Mouse (Mus musculus) brain, adult 10 weeks (tissue): ENCODE results near the gene Ifi47. TPM values are rescaled to one million over a fixed set of nuclear protein-coding genes. Genes with fewer than 3 reads are reported as not detected.

Experiments used
- polyA plus RNA-seq: library from polyadenylated mRNA; stranded (reverse); fragments of 350-450 nt; fragmentation: Illumina TruSeq; extraction: RNeasy Lipid Tissue Mini Kit (QIAGEN cat#74804); gene quantifications from one replicate; pipeline ENCODE4 v1.2.3, GENCODE M21; 2015; ENCODE audit warnings: low read depth, low replicate concordance

Ifi47 gene
- 2.4 TPM for polyA plus RNA-seq

GRCm38 (mm10) chr11:49076001-49076757 lies at the start of gene Ifi47:
TSS of gene Ifi47 (plus strand) at chr11:49076587.

GRCm38 (mm10) chr11:49051093-49051891 lies 25.1 kb upstream of the Ifi47 start, which contains the start of gene 9930111J21Rik2:
TSS of gene 9930111J21Rik2 (minus strand) at chr11:49051242.

GRCm38 (mm10) chr11:49063713-49064469 lies 12.5 kb upstream of the Ifi47 start, which contains the start of gene Tgtp2:
TSS of gene Tgtp2 (minus strand) at chr11:49064206.

GRCm38 (mm10) chr11:49114774-49115173 lies 38.4 kb downstream of the Ifi47 start, which contains the start of gene Olfr1396:
TSS of gene Olfr1396 (minus strand) at chr11:49114874.

GRCm38 (mm10) chr11:49141974-49142373 lies 65.6 kb downstream of the Ifi47 start, which contains the start of gene Olfr1395:
TSS of gene Olfr1395 (plus strand) at chr11:49142274.

Other genes with a start within 250 kb of the Ifi47 start
- gene Gm12184, start 249.9 kb upstream of the Ifi47 start, polyA plus RNA-seq: 11.3 TPM
- gene Irgm1, start 204.9 kb upstream of the Ifi47 start, polyA plus RNA-seq: 12.1 TPM
- gene Gm5431, start 174.4 kb upstream of the Ifi47 start, polyA plus RNA-seq: not detected
- gene Psme2b, start 130.4 kb upstream of the Ifi47 start, polyA plus RNA-seq: 1.7 TPM
- not detected for gene Olfr56, start 97.7 kb upstream of the Ifi47 start, polyA plus RNA-seq
- 1.6 TPM for gene 9930111J21Rik1, start 97.2 kb upstream of the Ifi47 start, polyA plus RNA-seq
- gene Gm12185, start 84.4 kb upstream of the Ifi47 start, polyA plus RNA-seq: not detected
- 1.6 TPM for gene Tgtp1, start 82.4 kb upstream of the Ifi47 start, polyA plus RNA-seq
- gene 9930111J21Rik2, start 25.3 kb upstream of the Ifi47 start, polyA plus RNA-seq: 1.9 TPM
- 1.4 TPM for gene Tgtp2, start 12.4 kb upstream of the Ifi47 start, polyA plus RNA-seq
- not detected for gene Olfr1396, start 38.3 kb downstream of the Ifi47 start, polyA plus RNA-seq
- not detected for gene Olfr1395, start 65.7 kb downstream of the Ifi47 start, polyA plus RNA-seq
- gene Olfr1394, start 77.8 kb downstream of the Ifi47 start, polyA plus RNA-seq: not detected
- 0.07 TPM for gene Btnl9, start 110.6 kb downstream of the Ifi47 start, polyA plus RNA-seq
- gene Zfp62, start 126.7 kb downstream of the Ifi47 start, polyA plus RNA-seq: 28.5 TPM
- gene Mgat1, start 167.6 kb downstream of the Ifi47 start, polyA plus RNA-seq: 50.2 TPM
- gene Olfr1393, start 201.7 kb downstream of the Ifi47 start, polyA plus RNA-seq: 0.80 TPM
- not detected for gene Olfr1392, start 208.7 kb downstream of the Ifi47 start, polyA plus RNA-seq
- gene Olfr10, start 228.2 kb downstream of the Ifi47 start, polyA plus RNA-seq: not detected
- not detected for gene Olfr1391, start 246.2 kb downstream of the Ifi47 start, polyA plus RNA-seq